Mouse (Mus musculus) C3H10T1/2 (cell line): ENCODE measurements around the gene Tyw3. TPM values are rescaled to one million over a fixed set of nuclear protein-coding genes. Genes with fewer than 3 reads are reported as not detected.

Experiments used
- polyA plus RNA-seq, 2 experiments: library from polyadenylated mRNA; unstranded; fragments of >200 nt; fragmentation: generic; extraction: Trizol; gene quantifications; one replicate each; pipeline ENCODE4 v1.2.1; 2012; ENCODE audit warnings: missing spikeins in 2 of 2

The Tyw3 gene
- 1 to 10 TPM; 2.2 to 3.5 TPM for polyA plus RNA-seq

DNA sequence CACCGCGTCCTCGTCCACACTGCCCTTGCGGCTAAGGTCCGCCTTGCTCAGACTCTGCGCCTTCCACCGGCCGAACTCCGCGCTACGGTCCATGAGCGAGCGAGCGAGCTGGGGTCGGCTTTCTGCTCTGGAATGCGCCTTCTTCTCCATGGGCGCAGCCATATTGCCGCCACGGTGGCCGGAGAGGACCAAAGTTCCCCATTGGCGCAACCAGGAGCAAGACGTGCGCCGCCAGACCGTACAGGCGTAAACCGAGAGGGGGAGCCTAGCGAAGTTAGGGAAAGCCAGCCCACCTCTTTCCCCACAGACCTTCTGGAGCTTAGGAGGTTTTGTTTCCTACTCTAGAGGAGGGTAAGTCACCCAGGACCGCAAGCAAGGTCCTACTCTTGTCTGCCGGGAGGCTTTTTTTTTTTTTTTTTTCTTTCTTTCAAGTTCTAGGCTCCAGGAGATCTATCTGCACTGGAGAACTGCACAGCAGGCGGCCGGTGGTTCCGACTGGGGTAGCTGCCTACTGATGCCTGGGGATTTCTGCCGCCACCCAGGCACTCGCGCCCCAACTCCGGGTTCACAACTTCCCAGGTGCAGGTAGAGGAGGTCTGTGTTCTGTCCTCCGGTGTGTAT lies at the start of gene Tyw3:
TSS of gene Tyw3 (minus strand) at position 171 of the 621 bp plus-strand sequence.

DNA sequence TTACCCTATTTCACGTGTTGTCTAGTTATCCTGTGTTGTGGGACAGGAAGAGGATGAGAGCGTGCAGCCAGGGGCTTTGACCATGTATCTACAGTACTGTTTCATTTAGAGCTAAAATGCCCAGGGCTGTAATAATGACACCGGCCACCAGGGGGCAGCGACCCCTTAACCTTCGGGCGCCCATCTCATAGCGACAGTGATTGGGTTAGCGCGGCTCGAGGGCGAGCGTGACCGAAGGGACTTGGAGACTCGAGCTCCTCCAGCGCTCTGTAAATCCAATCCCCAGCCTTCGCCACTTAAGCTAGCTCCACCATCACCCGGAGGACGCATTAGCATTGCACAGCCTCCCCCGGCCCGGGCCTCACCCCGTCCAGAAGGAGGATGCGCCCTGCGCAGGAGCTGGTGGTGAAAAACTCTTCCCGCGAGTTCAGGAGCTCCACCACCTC lies 393 bp downstream of the Tyw3 start, which contains the start of gene Cryz:
TSS of gene Cryz (plus strand) at position 224 of the 446 bp plus-strand sequence.

Other genes with a start within 250 kb of the Tyw3 start
- 10 to 100 TPM in 1 of 2 experiments, 1 to 10 TPM in 1; 6.7 to 39.6 TPM for gene Cryz, start 393 bp downstream of the Tyw3 start, polyA plus RNA-seq
- under 1 TPM in 1 of 2 experiments, not detected in 1; 0.02 TPM for gene Erich3, start 66.8 kb upstream of the Tyw3 start, polyA plus RNA-seq